Mouse (Mus musculus): ENCODE measurements around the gene 4930449I24Rik.
"Not testable (repeated sequence)": the region's sequence is repeated elsewhere in the genome, so short reads cannot be mapped to it uniquely, and the experiment has no call there.

GRCm38 (mm10) chr5:146525501-146525900 is 23.3 kb downstream of the 4930449I24Rik start, which contains the start of gene Gm3404:
- TF ChIP-seq CTCF, POLR2A (IDR thresholded peaks at IDR 0.05; ENCODE audit: insufficient read depth, low read depth, low read length): not testable (repeated sequence)
